Mouse (Mus musculus): ENCODE results near the gene Gigyf1. TPM values are rescaled to one million over a fixed set of nuclear protein-coding genes. Genes with fewer than 3 reads are reported as not detected.
A peak's percentile ranks its signal among the peaks of the same experiment; 100 is the strongest.

Gene Gigyf1
- total and polyA plus RNA-seq, 3 experiments: 0.98 to 12.3 (median 5.9) TPM

DNA sequence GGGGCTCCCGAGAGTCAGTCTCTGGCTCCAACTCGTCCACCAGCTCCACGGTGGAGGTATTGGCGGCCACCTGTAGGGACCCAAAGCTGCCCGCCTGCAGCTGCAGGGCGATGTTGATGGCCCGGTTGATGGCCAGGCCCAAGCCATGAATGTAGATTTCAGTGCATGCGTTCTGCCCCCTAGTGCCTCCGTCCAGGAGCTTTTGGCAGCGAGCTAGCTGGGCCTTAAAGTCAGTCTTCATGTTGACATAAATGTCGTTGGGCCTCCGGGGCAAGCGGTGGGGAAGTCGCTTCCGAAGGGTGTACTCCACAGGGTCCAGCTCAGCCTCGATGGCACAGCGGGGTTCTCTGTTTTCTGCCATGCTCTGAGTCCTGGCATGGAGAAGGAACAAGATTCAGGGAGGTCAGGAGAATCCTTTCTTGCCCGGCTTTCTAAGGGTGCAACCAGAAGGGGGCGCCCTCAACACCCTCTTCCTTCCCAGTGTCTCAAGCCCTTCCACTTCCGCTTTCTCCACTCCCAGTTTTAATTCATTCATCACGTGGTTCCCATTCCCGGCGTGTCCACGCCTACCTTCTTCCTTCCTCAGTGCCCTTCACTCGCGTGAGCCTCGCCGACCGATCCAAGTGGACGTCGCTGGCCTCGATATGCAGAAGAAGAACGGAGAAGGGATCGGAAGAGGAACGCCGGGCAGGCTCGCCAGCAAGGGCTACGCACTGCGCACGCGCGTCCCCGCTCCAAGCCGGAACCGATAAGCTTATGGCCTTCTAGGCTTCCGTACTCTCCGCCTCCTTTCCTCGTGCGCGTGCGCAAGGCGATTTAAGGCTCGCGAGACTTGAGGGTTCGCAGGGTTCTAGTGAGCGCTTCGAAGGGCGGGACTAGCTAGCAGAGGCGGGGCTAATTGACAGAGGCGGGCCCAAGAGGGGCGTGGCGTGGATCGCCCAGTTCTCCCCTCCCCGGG is 16.4 kb upstream of the Gigyf1 start, which contains the start of gene Pop7:
Gene Pop7, minus strand, starts transcription at position 810 of the 958 bp plus-strand sequence.
- H3K36me3 ChIP-seq (replicated peaks in 1 of 2; ENCODE audit: control insufficient read depth in 1 of 2, insufficient read depth in 1 of 2, low read length in 1 of 2): peaks cover 0 to 11% of the 10 kb centered on the region in 2 experiments
- peak; percentile 100 for DNase-seq (ENCODE audit: extremely low read depth)
- H3K4me2 ChIP-seq (ENCODE audit: insufficient read depth, low read depth, poor library complexity, severe bottlenecking): peak within 1 kb of the TSS; percentile 71
- H3K4me3 ChIP-seq (replicated peaks in 1 of 3; ENCODE audit: low read depth in 2 of 3, low read length in 2 of 3, poor library complexity in 1 of 3): peak within 1 kb of the TSS; percentile 76 to 94 (median 79)
- H3K27me3 ChIP-seq (replicated peaks): peaks cover 3% of the 10 kb centered on the region
- peaks cover 3% of the 10 kb centered on the region for H3K9me3 ChIP-seq (replicated peaks; ENCODE audit: low read length)
- H3K4me1 ChIP-seq (ENCODE audit: control insufficient read depth in 1 of 2, insufficient read depth in 2 of 2): peaks cover 2 to 14% of the 10 kb centered on the region in 2 experiments; a peak in 3 of 4 replicates
- TF ChIP-seq NELFE (IDR thresholded peaks at IDR 0.05; ENCODE audit: low read depth, low read length): peak; percentile 73; the same call in 1 of the 2 replicates
- TF ChIP-seq RCOR1 (conservative IDR thresholded peaks at IDR 0.05; ENCODE audit: low read depth, low read length): no peak
- TF ChIP-seq BHLHE40 (IDR thresholded peaks at IDR 0.05; ENCODE audit: low read depth, low read length): peak; percentile 70
- peak; percentile 87 for TF ChIP-seq MAX (IDR thresholded peaks at IDR 0.05; ENCODE audit: low read length)
- no peak for TF ChIP-seq PAX5 (IDR thresholded peaks at IDR 0.05; ENCODE audit: low read length)
- no peak; the same call in 1 of the 2 replicates for TF ChIP-seq GABPA (IDR thresholded peaks at IDR 0.05; ENCODE audit: insufficient replicate concordance, low read depth, low read length)
- TF ChIP-seq JUND (conservative IDR thresholded peaks at IDR 0.05; ENCODE audit: low read depth, low read length): no peak
- peak; percentile 75 for TF ChIP-seq POLR2A (IDR thresholded peaks at IDR 0.05; ENCODE audit: low read depth, low read length)
- no peak for TF ChIP-seq MAFK (IDR thresholded peaks at IDR 0.05; ENCODE audit: insufficient replicate concordance, low read length)
- peak; percentile 84 for TF ChIP-seq MYC (IDR thresholded peaks at IDR 0.05; ENCODE audit: low read depth, low read length)
- no peak; the same call in 1 of the 2 replicates for TF ChIP-seq MXI1 (IDR thresholded peaks at IDR 0.05; ENCODE audit: low read depth, low read length)
- TF ChIP-seq ZNF384 (IDR thresholded peaks at IDR 0.05; ENCODE audit: low read depth, low read length): no peak
- TF ChIP-seq CHD1 (IDR thresholded peaks at IDR 0.05; ENCODE audit: low read depth, low read length): 0 out of 2 replicates have a peak, but pooled peaks have one; percentile 16
- no peak for TF ChIP-seq UBTF (IDR thresholded peaks at IDR 0.05; ENCODE audit: low read depth, low read length)
- peak; percentile 24; the same call in 1 of the 2 replicates for TF ChIP-seq MEF2A (IDR thresholded peaks at IDR 0.05; ENCODE audit: borderline replicate concordance, low read depth, low read length)
- TF ChIP-seq SIN3A (IDR thresholded peaks at IDR 0.05; ENCODE audit: low read length): no peak; the same call in none of the 2 replicates
- TF ChIP-seq POLR2AphosphoS2 (IDR thresholded peaks at IDR 0.05; ENCODE audit: low read depth, low read length): no peak
- TF ChIP-seq NRF1 (IDR thresholded peaks at IDR 0.05; ENCODE audit: low read depth, low read length): peak; percentile 100
- TF ChIP-seq HCFC1 (IDR thresholded peaks at IDR 0.05; ENCODE audit: low read depth, low read length): peak; percentile 91
- peak; percentile 86; the same call in 1 of the 2 replicates for TF ChIP-seq KAT2A (IDR thresholded peaks at IDR 0.05; ENCODE audit: insufficient replicate concordance, low read length)
- no peak for TF ChIP-seq JUN (IDR thresholded peaks at IDR 0.05; ENCODE audit: insufficient read depth, low read depth, low read length)
- TF ChIP-seq ELF1 (IDR thresholded peaks at IDR 0.05; ENCODE audit: low read depth, low read length): peak; percentile 96
- peak; percentile 66 to 77 for TF ChIP-seq CTCF (conservative IDR thresholded peaks at IDR 0.05 in 1 of 2, IDR thresholded peaks at IDR 0.05 in 1 of 2; ENCODE audit: low read depth in 2 of 2, low read length in 2 of 2)
- peak; percentile 91 for TF ChIP-seq USF1 (IDR thresholded peaks at IDR 0.05; ENCODE audit: low read depth, low read length)
- TF ChIP-seq ETS1 (conservative IDR thresholded peaks at IDR 0.05; ENCODE audit: low read depth, low read length): no peak
- TF ChIP-seq RAD21 (IDR thresholded peaks at IDR 0.05; ENCODE audit: low read depth, low read length): no peak; the same call in none of the 2 replicates
- TF ChIP-seq TCF12 (IDR thresholded peaks at IDR 0.05; ENCODE audit: low read depth, low read length): peak; percentile 67; the same call in 1 of the 2 replicates
- no peak for TF ChIP-seq EP300 (IDR thresholded peaks at IDR 0.05; ENCODE audit: low read length)
- TF ChIP-seq TBP (conservative IDR thresholded peaks at IDR 0.05; ENCODE audit: low read depth, low read length): 0 out of 2 replicates have a peak, but pooled peaks have one; percentile 58
- peak; percentile 44; the same call in 1 of the 2 replicates for TF ChIP-seq SMC3 (IDR thresholded peaks at IDR 0.05; ENCODE audit: low read depth, low read length)
- TF ChIP-seq ZMIZ1 (IDR thresholded peaks at IDR 0.05; ENCODE audit: low read depth, low read length): peak; percentile 8; the same call in 1 of the 2 replicates
- TF ChIP-seq CHD2 (IDR thresholded peaks at IDR 0.05; ENCODE audit: low read length): peak; percentile 99
- no peak for TF ChIP-seq ZKSCAN1 (IDR thresholded peaks at IDR 0.05; ENCODE audit: borderline replicate concordance, low read depth, low read length)
- no peak for TF ChIP-seq MAZ (IDR thresholded peaks at IDR 0.05; ENCODE audit: low read depth, low read length)
- no peak; the same call in 1 of the 2 replicates for TF ChIP-seq IRF4 (IDR thresholded peaks at IDR 0.05; ENCODE audit: low read depth, low read length)
- TF ChIP-seq USF2 (conservative IDR thresholded peaks at IDR 0.05; ENCODE audit: low read depth, low read length): peak; percentile 87
- H3K79me2 ChIP-seq (replicated peaks; ENCODE audit: control insufficient read depth, extremely low read depth, insufficient read depth, poor library complexity, severe bottlenecking): no peaks in the 10 kb centered on the region; the same call in 1 of the 2 replicates
- in situ Hi-C loops (cut with MboI; ENCODE audit: low pct_ligation_motif_present, low pct_unique_long_range_greater_than_20kb, low sequenced_read_pairs): loop anchor here (25.0 kb wide), 1 partner anchor 260 kb away; no protein-coding TSS in a partner anchor
- peak within 1 kb of the TSS; percentile 90 for H3K9ac ChIP-seq (ENCODE audit: insufficient read depth, low read depth)
- dilution Hi-C loops (cut with MboI; ENCODE audit: extremely low pct_ligation_motif_present, extremely low pct_unique_long_range_greater_than_20kb, low sequenced_read_pairs): no loop called here
- peak within 1 kb of the TSS; percentile 92 for H3K27ac ChIP-seq (ENCODE audit: insufficient read depth, low read depth)
